Mouse (Mus musculus): ENCODE measurements around the gene Fancd2. TPM values are rescaled to one million over a fixed set of nuclear protein-coding genes. Genes with fewer than 3 reads are reported as not detected.

The Fancd2 gene
- polyA plus RNA-seq, 1 experiment from 2014 or later, result 19.1 TPM

Small RNA genes lying within 50 kb of the gene (microRNA-seq; reads per million reads assigned to microRNA genes)
- not detected for gene Gm23365 (ENCODE audit: borderline number of aligned reads)

Other genes with a start within 250 kb of the Fancd2 start
- gene Cpne9, start 249.4 kb upstream of the Fancd2 start, polyA plus RNA-seq (2014; fragmentation: Nextera tagmentation; extraction: Ambion mirVana), result 0.07 TPM in 1 of 2 replicates, not detected in the other
- 22.0 and 23.3 TPM in 2 replicates for gene Brpf1, start 224.5 kb upstream of the Fancd2 start, polyA plus RNA-seq (2014; fragmentation: Nextera tagmentation; extraction: Ambion mirVana)
- 12.7 and 15.1 TPM in 2 replicates for gene Ogg1, start 204.7 kb upstream of the Fancd2 start, polyA plus RNA-seq (2014; fragmentation: Nextera tagmentation; extraction: Ambion mirVana)
- gene Camk1, start 187.7 kb upstream of the Fancd2 start, polyA plus RNA-seq (2014; fragmentation: Nextera tagmentation; extraction: Ambion mirVana), result 48.5 and 49.1 TPM in 2 replicates
- gene Tada3, start 153.8 kb upstream of the Fancd2 start, polyA plus RNA-seq (2014; fragmentation: Nextera tagmentation; extraction: Ambion mirVana), result 43.8 and 49.7 TPM in 2 replicates
- 239 and 241 TPM in 2 replicates for gene Arpc4, start 153.6 kb upstream of the Fancd2 start, polyA plus RNA-seq (2014; fragmentation: Nextera tagmentation; extraction: Ambion mirVana)
- gene Ttll3, start 142.4 kb upstream of the Fancd2 start, polyA plus RNA-seq (2014; fragmentation: Nextera tagmentation; extraction: Ambion mirVana), result 1.6 and 2.4 TPM in 2 replicates
- gene Rpusd3, start 112.3 kb upstream of the Fancd2 start, polyA plus RNA-seq (2014; fragmentation: Nextera tagmentation; extraction: Ambion mirVana), result 27.4 and 32.1 TPM in 2 replicates
- 0.26 TPM in 1 of 2 replicates, not detected in the other for gene Cidec, start 95.9 kb upstream of the Fancd2 start, polyA plus RNA-seq (2014; fragmentation: Nextera tagmentation; extraction: Ambion mirVana)
- gene Jagn1, start 89.1 kb upstream of the Fancd2 start, polyA plus RNA-seq (2014; fragmentation: Nextera tagmentation; extraction: Ambion mirVana), result 72.1 and 72.7 TPM in 2 replicates
- gene Il17re, start 73.2 kb upstream of the Fancd2 start, polyA plus RNA-seq (2014; fragmentation: Nextera tagmentation; extraction: Ambion mirVana), result 0.74 and 1.5 TPM in 2 replicates
- 4.6 and 5.3 TPM in 2 replicates for gene Il17rc, start 60.3 kb upstream of the Fancd2 start, polyA plus RNA-seq (2014; fragmentation: Nextera tagmentation; extraction: Ambion mirVana)
- 17.5 and 18.5 TPM in 2 replicates for gene Creld1, start 48.4 kb upstream of the Fancd2 start, polyA plus RNA-seq (2014; fragmentation: Nextera tagmentation; extraction: Ambion mirVana)
- gene Prrt3, start 29.8 kb upstream of the Fancd2 start, polyA plus RNA-seq (2014; fragmentation: Nextera tagmentation; extraction: Ambion mirVana), result 0.16 TPM in 2 replicates
- 70.8 and 75.8 TPM in 2 replicates for gene Emc3, start within 50 bp of the Fancd2 start, polyA plus RNA-seq (2014; fragmentation: Nextera tagmentation; extraction: Ambion mirVana)
- 0.18 TPM in 2 replicates for gene Fancd2os, start 69.0 kb downstream of the Fancd2 start, polyA plus RNA-seq (2014; fragmentation: Nextera tagmentation; extraction: Ambion mirVana)
- 166 and 173 TPM in 2 replicates for gene Brk1, start 73.1 kb downstream of the Fancd2 start, polyA plus RNA-seq (2014; fragmentation: Nextera tagmentation; extraction: Ambion mirVana)
- 24.8 and 29.5 TPM in 2 replicates for gene Vhl, start 92.3 kb downstream of the Fancd2 start, polyA plus RNA-seq (2014; fragmentation: Nextera tagmentation; extraction: Ambion mirVana)
- gene Irak2, start 106.8 kb downstream of the Fancd2 start, polyA plus RNA-seq (2014; fragmentation: Nextera tagmentation; extraction: Ambion mirVana), result 14.1 and 14.8 TPM in 2 replicates
- 1.2 TPM in 2 replicates for gene Tatdn2, start 165.4 kb downstream of the Fancd2 start, polyA plus RNA-seq (2014; fragmentation: Nextera tagmentation; extraction: Ambion mirVana)
- 0.45 TPM in 1 of 2 replicates, not detected in the other for gene Ghrl, start 188.2 kb downstream of the Fancd2 start, polyA plus RNA-seq (2014; fragmentation: Nextera tagmentation; extraction: Ambion mirVana)
- 236 and 241 TPM in 2 replicates for gene Sec13, start 209.1 kb downstream of the Fancd2 start, polyA plus RNA-seq (2014; fragmentation: Nextera tagmentation; extraction: Ambion mirVana)

Data from liver, embryonic 11.5 days (tissue).